Mouse (Mus musculus) CH12.LX (cell line): ENCODE measurements around the gene Cap2.

ENCODE experiments used
- CTCF ChIP-seq, 2 experiments: IDR thresholded peaks in 1 of 2; conservative IDR thresholded peaks in 1 of 2; 2 replicates each; pipeline ENCODE4 v1.5.1; 2011 to 2012; ENCODE audit warnings: low read depth in 2 of 2, low read length in 2 of 2, improper control_type of control experiment in 1 of 2, inconsistent platforms in 1 of 2, mild to moderate bottlenecking in 1 of 2, moderate library complexity in 1 of 2
- ELF1 ChIP-seq: IDR thresholded peaks from 2 replicates; pipeline ENCODE4 v1.6.1; 2014; ENCODE audit warnings: low read depth, mild to moderate bottlenecking, inconsistent platforms, low read length, improper control_type of control experiment
- POLR2A ChIP-seq: IDR thresholded peaks from 2 replicates; pipeline ENCODE4 v1.6.1; 2011; ENCODE audit warnings: low read depth, mild to moderate bottlenecking, improper control_type of control experiment, low read length

DNA sequence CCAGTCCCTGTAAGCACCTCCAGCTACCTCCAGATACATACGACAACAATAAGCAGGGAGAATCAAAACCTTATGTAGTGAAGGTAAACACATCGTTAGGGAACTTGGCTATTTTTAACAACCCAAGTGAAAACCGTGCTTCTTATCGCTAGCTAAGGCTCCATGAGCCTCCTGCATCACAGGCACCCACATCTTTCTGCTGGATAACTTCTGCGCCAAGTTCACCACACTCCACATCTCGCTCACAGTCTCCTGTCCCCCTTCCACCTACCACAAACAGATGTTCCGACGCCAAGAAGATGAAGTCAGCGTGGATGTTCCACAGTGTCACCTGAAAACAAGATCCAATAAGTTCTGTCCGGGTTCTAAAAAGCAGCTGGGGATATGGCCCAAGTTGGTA, 49.0 kb downstream of the Cap2 start:
- no peak for TF ChIP-seq CTCF (conservative IDR thresholded peaks at IDR 0.05 in 1 of 2, IDR thresholded peaks at IDR 0.05 in 1 of 2; ENCODE audit: low read depth in 2 of 2, low read length in 2 of 2)
- TF ChIP-seq POLR2A, result no peak
- TF ChIP-seq ELF1, result no peak
